Mouse (Mus musculus) stomach, postnatal 0 days (tissue): ENCODE measurements around the gene Ehmt1. TPM values are rescaled to one million over a fixed set of nuclear protein-coding genes. Genes with fewer than 3 reads are reported as not detected.

Source experiments
- ATAC-seq: fragments of 200-750 bp; cut with Nextera tagmentation; 2 replicates; pipeline ENCODE4 v1.8.0; 2017; ENCODE audit not compliant: low FRiP score, low TSS enrichment
- DNase-seq: peaks from one replicate; pipeline ENCODE4 v3.0.0-alpha.2; 2016; ENCODE audit warnings: low spot score
- H3K27ac ChIP-seq: fragments of 300-500 bp; sonication (generic); replicated peaks from 2 replicates; pipeline ENCODE4 v1.5.1; 2014; ENCODE audit warnings: mild to moderate bottlenecking, control low read depth
- H3K27me3 ChIP-seq: fragments of 300-500 bp; sonication (generic); 2 replicates; pipeline ENCODE4 v1.6.1; 2014; ENCODE audit warnings: low read length; ENCODE audit not compliant: control insufficient read depth, insufficient read depth
- H3K36me3 ChIP-seq: fragments of 300-500 bp; sonication (generic); 2 replicates; pipeline ENCODE4 v1.6.1; 2014; ENCODE audit warnings: low read length, mixed read lengths; ENCODE audit not compliant: control insufficient read depth, insufficient read depth
- H3K4me1 ChIP-seq: fragments of 300-500 bp; sonication (generic); replicated peaks from 2 replicates; pipeline ENCODE4 v1.6.1; 2014; ENCODE audit warnings: antibody characterized with exemption; ENCODE audit not compliant: control insufficient read depth, insufficient read depth
- H3K4me2 ChIP-seq: fragments of 300-500 bp; sonication (generic); replicated peaks from 2 replicates; pipeline ENCODE4 v1.6.1; 2014; ENCODE audit warnings: low read depth, mild to moderate bottlenecking, control low read depth, moderate library complexity
- H3K4me3 ChIP-seq: fragments of 300-500 bp; sonication (generic); 2 replicates; pipeline ENCODE4 v1.5.1; 2014; ENCODE audit warnings: low read depth, low read length, control low read depth
- H3K9ac ChIP-seq: fragments of 300-500 bp; sonication (generic); 2 replicates; pipeline ENCODE4 v1.6.1; 2014; ENCODE audit warnings: mild to moderate bottlenecking, low read length, control low read depth, mixed read lengths
- H3K9me3 ChIP-seq: fragments of 300-500 bp; sonication (generic); 2 replicates; pipeline ENCODE4 v1.6.1; 2016; ENCODE audit warnings: low read length; ENCODE audit not compliant: control insufficient read depth
- CTCF ChIP-seq: IDR thresholded peaks from 2 replicates; pipeline ENCODE4 v1.5.1; 2016; ENCODE audit warnings: antibody characterized with exemption, low read depth, mild to moderate bottlenecking, moderate library complexity
- EP300 ChIP-seq: optimal IDR thresholded peaks from 2 replicates; pipeline ENCODE3; 2016; ENCODE audit warnings: antibody characterized with exemption
- WGBS: fragments of 180-500 bp; shearing (Covaris S2); extraction: QIAGEN DNeasy Blood & Tissue Kit; methylation state at CpG from one replicate; pipeline ENCODE4 v1.1.7; 2014; 5-methylcytosine and 5-hydroxymethylcytosine counted together
- polyA plus RNA-seq: library from polyadenylated mRNA; unstranded; fragments of >200 nt; fragmentation: Nextera tagmentation; extraction: Ambion mirVana; gene quantifications from 2 replicates; pipeline ENCODE4 v1.2.1, GENCODE M21; 2015

Gene Ehmt1
- polyA plus RNA-seq, 1 experiment from 2014 or later: 27.5 TPM

DNA sequence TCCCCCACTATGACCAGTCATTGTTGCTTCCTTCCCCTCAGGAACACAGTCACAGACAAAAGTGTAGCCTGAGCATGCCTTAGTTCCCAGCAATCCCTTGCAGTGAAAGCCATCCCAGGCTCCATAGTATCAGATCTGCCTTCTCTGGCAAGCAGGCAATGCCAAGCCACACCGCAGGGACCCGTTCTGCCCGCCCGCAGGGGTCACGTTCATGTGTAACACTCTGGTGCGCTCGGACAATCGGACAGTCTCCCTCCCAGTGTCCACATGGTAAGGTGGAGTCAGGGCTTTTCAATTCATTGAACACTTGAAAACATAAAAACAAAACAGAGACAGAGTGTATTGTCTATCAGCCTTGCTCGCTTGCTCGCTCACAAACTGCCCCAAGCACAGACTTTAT, 111.7 kb downstream of the Ehmt1 start:
- H3K9me3 ChIP-seq: no peaks in the 10 kb centered on the region
- H3K4me1 ChIP-seq: no peaks in the 10 kb centered on the region
- no peaks in the 10 kb centered on the region for H3K27me3 ChIP-seq
- H3K4me2 ChIP-seq: no peak overlapping the region
- TF ChIP-seq CTCF: no peak
- no peak for TF ChIP-seq EP300
- H3K27ac ChIP-seq: no peak overlapping the region
- WGBS: 95% methylated on average over 10 of the region's 10 CpGs
- H3K36me3 ChIP-seq: peaks cover 20% of the 10 kb centered on the region
- H3K4me3 ChIP-seq: no peak overlapping the region
- no peak overlapping the region for H3K9ac ChIP-seq
- ATAC-seq (no peak), DNase-seq (no peak)

DNA sequence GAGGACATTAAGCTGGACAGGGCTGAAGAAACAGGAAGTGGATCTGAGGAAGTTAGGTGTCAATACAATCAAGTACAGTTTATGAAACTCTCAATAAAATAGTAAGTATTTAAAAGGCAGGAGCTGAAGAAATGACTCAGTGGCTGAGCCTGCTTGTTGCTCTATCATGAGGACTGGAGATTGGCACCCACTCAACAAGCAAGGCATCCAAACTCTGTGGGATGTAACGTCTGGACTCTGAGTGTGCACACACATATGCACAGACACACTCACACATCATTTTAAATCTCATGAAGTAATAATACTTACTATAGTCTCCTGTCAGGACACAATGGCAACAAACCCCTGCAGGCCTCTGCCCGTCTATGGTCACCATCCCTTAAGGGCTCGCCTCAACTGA, 112.4 kb downstream of the Ehmt1 start:
- no peak overlapping the region for H3K4me2 ChIP-seq
- no peak overlapping the region for H3K9ac ChIP-seq
- no peaks in the 10 kb centered on the region for H3K4me1 ChIP-seq
- DNase-seq (no peak), ATAC-seq (no peak)
- TF ChIP-seq CTCF (no peak), EP300 (no peak)
- WGBS: 85% methylated on average over 3 of the region's 3 CpGs
- no peak overlapping the region for H3K27ac ChIP-seq
- H3K27me3 ChIP-seq: no peaks in the 10 kb centered on the region
- peaks cover 26% of the 10 kb centered on the region for H3K36me3 ChIP-seq
- H3K9me3 ChIP-seq: no peaks in the 10 kb centered on the region
- H3K4me3 ChIP-seq: no peak overlapping the region

DNA sequence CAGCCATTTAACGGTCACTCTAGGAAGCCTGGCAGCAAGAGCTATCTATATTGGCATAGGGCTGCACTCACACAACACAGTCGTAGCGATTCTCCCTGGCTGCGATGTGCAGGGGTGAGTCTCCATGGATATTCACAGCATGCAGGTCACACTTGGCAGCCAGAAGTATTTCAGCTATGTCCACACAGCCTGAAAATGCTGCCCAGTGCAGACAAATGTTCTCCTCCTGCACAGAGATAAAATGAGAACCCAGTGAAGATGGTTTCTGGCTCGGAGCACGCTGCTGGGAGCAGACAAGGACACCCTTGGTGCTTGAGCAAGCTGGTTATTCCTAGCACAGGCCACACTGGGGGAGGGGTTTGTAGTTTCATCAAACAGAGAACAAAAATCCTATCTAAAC, 113.3 kb downstream of the Ehmt1 start:
- no peak overlapping the region for H3K27ac ChIP-seq
- no peak overlapping the region for H3K9ac ChIP-seq
- H3K36me3 ChIP-seq: peaks cover 33% of the 10 kb centered on the region
- no peaks in the 10 kb centered on the region for H3K4me1 ChIP-seq
- TF ChIP-seq CTCF: no peak
- no peak for TF ChIP-seq EP300
- ATAC-seq (no peak), DNase-seq (no peak)
- 92% methylated on average over 6 of the region's 6 CpGs for WGBS
- H3K9me3 ChIP-seq: no peaks in the 10 kb centered on the region
- no peak overlapping the region for H3K4me3 ChIP-seq
- no peaks in the 10 kb centered on the region for H3K27me3 ChIP-seq
- H3K4me2 ChIP-seq: no peak overlapping the region

DNA sequence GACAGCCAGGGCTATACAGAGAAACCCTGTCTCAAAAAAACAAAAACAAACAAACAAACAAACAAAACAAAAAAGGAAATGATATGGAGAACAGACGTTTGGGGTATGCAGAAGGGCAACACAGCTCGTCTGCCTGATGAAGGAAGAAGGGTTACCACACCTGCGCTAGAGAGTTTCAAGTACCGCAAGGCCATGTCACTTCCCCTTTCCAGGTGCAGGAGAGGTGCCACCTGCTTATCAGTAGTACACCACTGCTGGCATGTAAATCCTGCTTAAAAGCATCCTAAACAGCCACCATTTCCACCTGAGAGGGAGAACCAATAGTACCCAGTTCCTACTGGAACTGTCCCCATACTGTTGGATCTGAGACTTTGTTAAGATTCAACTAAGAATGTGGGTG, 113.8 kb downstream of the Ehmt1 start:
- H3K4me3 ChIP-seq: no peak overlapping the region
- H3K4me2 ChIP-seq: no peak overlapping the region
- no peaks in the 10 kb centered on the region for H3K9me3 ChIP-seq
- no peak for ATAC-seq
- no peak overlapping the region for H3K27ac ChIP-seq
- H3K36me3 ChIP-seq: peaks cover 35% of the 10 kb centered on the region
- H3K27me3 ChIP-seq: no peaks in the 10 kb centered on the region
- TF ChIP-seq CTCF (no peak), EP300 (no peak)
- WGBS: 79% methylated on average over 4 of the region's 4 CpGs
- H3K9ac ChIP-seq: no peak overlapping the region
- no peaks in the 10 kb centered on the region for H3K4me1 ChIP-seq
- no peak for DNase-seq

DNA sequence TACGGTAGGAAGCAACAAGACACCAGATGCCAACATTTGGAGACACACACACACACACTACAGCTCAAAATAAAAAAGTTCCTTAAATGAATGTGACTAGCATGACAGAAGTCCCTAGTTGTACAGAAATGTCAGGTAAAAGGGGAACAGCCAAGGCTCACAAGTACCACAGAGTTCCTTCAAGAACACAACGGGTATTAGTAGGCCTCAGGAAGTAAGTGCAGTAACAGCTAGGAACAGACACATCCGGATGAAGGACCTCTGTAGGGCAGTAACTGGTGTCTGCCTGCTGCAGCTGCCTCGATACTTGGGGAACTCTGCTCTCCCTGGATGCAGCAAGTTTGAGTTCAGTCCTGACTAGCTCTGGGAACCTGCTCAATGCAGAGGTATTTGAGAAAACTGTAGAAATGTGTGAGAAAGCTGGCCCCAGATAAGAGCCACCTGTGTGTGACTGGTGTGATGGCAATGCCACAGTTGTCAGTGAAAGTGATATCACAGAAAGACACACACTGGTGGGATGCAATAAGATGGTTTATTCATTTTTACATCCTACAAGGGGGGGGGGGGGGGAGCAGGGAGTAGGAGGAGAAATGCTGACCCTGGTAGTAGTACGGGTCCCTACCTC, 122.5 kb downstream of the Ehmt1 start:
- Histone ChIP-seq H3K9me3 (no peaks in the 10 kb centered on the region), H3K27me3 (no peaks in the 10 kb centered on the region), H3K4me3 (no peak overlapping the region), H3K9ac (no peak overlapping the region), H3K4me1 (no peaks in the 10 kb centered on the region), H3K27ac (no peak overlapping the region), H3K36me3 (peaks cover 32% of the 10 kb centered on the region), H3K4me2 (no peak overlapping the region)
- TF ChIP-seq EP300 (no peak), CTCF (no peak)
- no peak for DNase-seq
- ATAC-seq: no peak
- 83% methylated on average over 5 of the region's 5 CpGs for WGBS

DNA sequence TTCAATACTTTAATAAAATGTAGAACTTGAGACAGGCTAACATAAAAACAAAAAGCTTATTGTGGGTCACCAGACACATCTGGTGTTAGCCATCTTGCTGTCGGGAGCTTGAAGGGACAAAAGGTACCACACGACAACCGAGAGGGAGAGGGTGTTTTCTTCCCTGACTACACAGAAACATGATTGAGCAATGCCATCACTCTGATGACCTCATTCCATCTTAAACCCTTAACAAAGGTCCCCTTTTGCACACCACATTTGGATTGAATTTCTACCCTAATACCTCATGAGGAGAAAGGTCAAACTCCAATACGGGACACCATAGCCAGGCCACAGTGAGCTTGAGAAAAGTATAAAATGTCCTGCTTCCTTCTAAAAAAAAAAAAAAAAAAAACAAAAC, 132.2 kb downstream of the Ehmt1 start:
- ATAC-seq (no peak), DNase-seq (no peak)
- Histone ChIP-seq H3K9me3 (no peaks in the 10 kb centered on the region), H3K36me3 (peaks cover 10% of the 10 kb centered on the region; the same call in 1 of the 2 replicates), H3K4me1 (no peaks in the 10 kb centered on the region), H3K9ac (no peak overlapping the region), H3K4me3 (no peak overlapping the region), H3K27me3 (no peaks in the 10 kb centered on the region), H3K27ac (no peak overlapping the region), H3K4me2 (no peak overlapping the region)
- no peak for TF ChIP-seq CTCF
- TF ChIP-seq EP300: no peak
- WGBS: 69% methylated on average over 4 of the region's 4 CpGs
